Mouse (Mus musculus): ENCODE data around the gene Lancl1.

- TF ChIP-seq POLR2A (IDR thresholded peaks at IDR 0.05; ENCODE audit: extremely low read depth, insufficient read depth, low read length): no peak
- TF ChIP-seq CTCF (IDR thresholded peaks at IDR 0.05; ENCODE audit: low read depth, low read length): no peak
These were observed 18.0 kb downstream of the Lancl1 start for GRCm38 (mm10) chr1:67020637-67021161.
